Mouse (Mus musculus): Measurements from ENCODE around the gene Zfp672.

- TF ChIP-seq POLR2A (IDR thresholded peaks at IDR 0.05; ENCODE audit: extremely low read depth, insufficient read depth, low read length) (no peak), CTCF (IDR thresholded peaks at IDR 0.05; ENCODE audit: low read depth, low read length) (no peak)
These were observed 47.6 kb downstream of the Zfp672 start for GRCm38 (mm10) chr11:58282518-58282917.

Measured in liver, adult 2 months (tissue).